Mouse (Mus musculus): Measurements from ENCODE around the gene Ptpn6. TPM values are rescaled to one million over a fixed set of nuclear protein-coding genes. Genes with fewer than 3 reads are reported as not detected.

The Ptpn6 gene
- polyA plus RNA-seq, 1 experiment from 2014 or later: 6.0 TPM

- Histone ChIP-seq H3K4me3 (peak overlapping the region; percentile 53), H3K9me3 (no peaks in the 10 kb centered on the region), H3K27me3 (peaks cover 11% of the 10 kb centered on the region; the same call in 1 of the 2 replicates), H3K4me1 (replicated peaks) (peaks cover 28% of the 10 kb centered on the region), H3K9ac (peak overlapping the region; percentile 82), H3K27ac (replicated peaks) (0 out of 2 replicates have a peak overlapping the region, but pooled peaks have one; percentile 28), H3K36me3 (no peaks in the 10 kb centered on the region), H3K4me2 (peak overlapping the region; percentile 81)
- ATAC-seq (ENCODE audit: low read depth): no peak; the same call in 1 of the 2 replicates
- 27% methylated on average over 19 of the region's 19 CpGs for whole genome bisulfite sequencing
These were observed 29.6 kb upstream of the Ptpn6 start for GRCm38 (mm10) chr6:124767920-124768703.

- H3K9ac ChIP-seq: peak overlapping the region; percentile 82; the same call in 1 of the 2 replicates
- 0 out of 2 replicates have a peak, but pooled peaks cover 3% of the 10 kb centered on the region for H3K36me3 ChIP-seq
- peak overlapping the region; percentile 81 for H3K4me2 ChIP-seq
- WGBS: 40% methylated on average over 4 of the region's 4 CpGs
- no peaks in the 10 kb centered on the region for H3K9me3 ChIP-seq
- peaks cover 17% of the 10 kb centered on the region; the same call in 1 of the 2 replicates for H3K27me3 ChIP-seq
- H3K27ac ChIP-seq (replicated peaks): 0 out of 2 replicates have a peak overlapping the region, but pooled peaks have one; percentile 28
- no peak for ATAC-seq (ENCODE audit: low read depth)
- peaks cover 28% of the 10 kb centered on the region for H3K4me1 ChIP-seq (replicated peaks)
- peak overlapping the region; percentile 53; the same call in 1 of the 2 replicates for H3K4me3 ChIP-seq
These were observed 29.0 kb upstream of the Ptpn6 start for GRCm38 (mm10) chr6:124767536-124767919.

DNA sequence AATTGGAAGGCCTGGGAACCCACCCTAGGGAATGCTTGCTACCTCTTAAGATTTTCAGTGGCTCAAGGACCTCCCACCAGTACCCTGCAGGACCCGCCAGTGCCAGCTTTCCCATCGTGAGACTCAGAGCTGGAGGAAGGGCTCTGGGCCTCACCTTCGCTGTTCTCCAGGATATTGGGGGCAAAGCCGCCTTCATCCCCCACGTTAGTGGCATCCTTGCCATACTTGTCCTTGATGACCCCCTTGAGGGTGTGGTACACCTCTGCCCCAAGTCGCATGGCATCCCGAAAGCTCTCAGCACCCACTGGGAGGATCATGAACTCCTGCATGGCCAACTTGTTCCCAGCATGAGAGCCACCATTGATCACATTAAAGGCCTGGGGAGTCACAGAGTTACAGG, 27.4 kb upstream of the Ptpn6 start:
- no peak overlapping the region for H3K4me3 ChIP-seq
- H3K27me3 ChIP-seq: peaks cover 21% of the 10 kb centered on the region
- H3K4me2 ChIP-seq: no peak overlapping the region
- no peak overlapping the region for H3K9ac ChIP-seq
- peaks cover 28% of the 10 kb centered on the region for H3K4me1 ChIP-seq (replicated peaks)
- no peaks in the 10 kb centered on the region for H3K9me3 ChIP-seq
- no peak for ATAC-seq (ENCODE audit: low read depth)
- H3K27ac ChIP-seq (replicated peaks): no peak overlapping the region
- 0 out of 2 replicates have a peak, but pooled peaks cover 4% of the 10 kb centered on the region for H3K36me3 ChIP-seq
- WGBS: 88% methylated on average over 7 of the region's 7 CpGs

DNA sequence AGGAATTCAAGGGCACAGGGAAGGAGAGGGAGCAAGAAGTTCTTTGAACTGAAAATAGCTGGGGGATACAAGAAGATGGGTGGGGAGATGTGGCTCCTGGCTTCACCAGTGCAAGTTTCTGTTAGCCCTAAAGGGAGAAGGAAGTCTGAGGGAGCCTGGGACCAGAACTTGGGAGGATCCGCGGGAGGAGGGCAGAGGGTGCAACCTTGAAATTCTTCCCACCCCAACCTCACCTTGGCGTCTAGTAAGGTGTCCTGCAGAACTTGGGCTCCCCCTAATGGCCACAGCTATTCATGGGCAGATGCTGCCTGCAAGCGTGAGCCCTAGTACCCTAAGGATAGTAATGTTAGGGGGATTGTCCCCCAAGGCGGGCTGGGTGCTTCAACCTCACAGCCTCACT, 20.7 kb upstream of the Ptpn6 start:
- H3K36me3 ChIP-seq: 0 out of 2 replicates have a peak, but pooled peaks cover 4% of the 10 kb centered on the region
- ATAC-seq (ENCODE audit: low read depth): no peak
- H3K27me3 ChIP-seq: peaks cover 13% of the 10 kb centered on the region; the same call in 1 of the 2 replicates
- WGBS: 3% methylated on average over 5 of the region's 5 CpGs
- H3K9me3 ChIP-seq: no peaks in the 10 kb centered on the region
- H3K4me2 ChIP-seq: 0 out of 2 replicates have a peak overlapping the region, but pooled peaks have one; percentile 90
- peak overlapping the region; percentile 99 for H3K27ac ChIP-seq (replicated peaks)
- H3K4me3 ChIP-seq: no peak overlapping the region
- 0 out of 2 replicates have a peak overlapping the region, but pooled peaks have one; percentile 98 for H3K9ac ChIP-seq
- peaks cover 38% of the 10 kb centered on the region for H3K4me1 ChIP-seq (replicated peaks)

DNA sequence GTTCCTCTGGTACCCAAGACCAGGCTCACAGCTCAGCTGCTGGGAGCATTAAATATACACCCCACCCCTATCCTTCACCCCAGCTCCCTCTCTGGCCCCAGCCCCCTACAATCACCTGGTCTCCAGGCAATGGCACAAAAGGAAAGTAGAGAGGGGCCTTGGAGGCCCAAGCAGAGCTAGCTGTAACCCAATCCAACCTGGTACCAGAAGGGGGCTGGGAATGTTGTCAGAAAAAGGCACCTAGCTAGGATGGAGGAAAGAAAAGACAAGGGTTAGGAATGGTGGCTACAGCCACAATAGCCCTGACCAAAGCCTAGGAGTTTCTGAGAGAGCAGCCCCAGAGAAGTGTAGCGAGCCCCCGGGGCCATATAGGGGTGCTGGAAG, 20.3 kb upstream of the Ptpn6 start:
- 0 out of 2 replicates have a peak overlapping the region, but pooled peaks have one; percentile 98 for H3K9ac ChIP-seq

GRCm38 (mm10) chr6:124757909-124758848, 19.7 kb upstream of the Ptpn6 start:
- peak; percentile 19; the same call in 1 of the 2 replicates for ATAC-seq (ENCODE audit: low read depth)
- no peaks in the 10 kb centered on the region for H3K9me3 ChIP-seq
- peak overlapping the region; percentile 90 for H3K4me2 ChIP-seq
- peak overlapping the region; percentile 98 for H3K9ac ChIP-seq
- peak overlapping the region; percentile 99 for H3K27ac ChIP-seq (replicated peaks)
- H3K36me3 ChIP-seq: 0 out of 2 replicates have a peak, but pooled peaks cover 4% of the 10 kb centered on the region
- WGBS: 35% methylated on average over 5 of the region's 5 CpGs
- H3K4me3 ChIP-seq: peak overlapping the region; percentile 80
- peaks cover 48% of the 10 kb centered on the region for H3K4me1 ChIP-seq (replicated peaks)
- H3K27me3 ChIP-seq: peaks cover 13% of the 10 kb centered on the region; the same call in 1 of the 2 replicates

More for the DNA sequence above, 20.3 kb upstream of the Ptpn6 start:
- H3K4me2 ChIP-seq: peak overlapping the region; percentile 90; the same call in 1 of the 2 replicates
- peaks cover 42% of the 10 kb centered on the region for H3K4me1 ChIP-seq (replicated peaks)
- H3K27ac ChIP-seq (replicated peaks): peak overlapping the region; percentile 99
- H3K9me3 ChIP-seq: no peaks in the 10 kb centered on the region
- H3K4me3 ChIP-seq: no peak overlapping the region
- WGBS: 54% methylated on average over 2 of the region's 2 CpGs
- H3K36me3 ChIP-seq: 0 out of 2 replicates have a peak, but pooled peaks cover 4% of the 10 kb centered on the region
- ATAC-seq (ENCODE audit: low read depth): no peak
- peaks cover 13% of the 10 kb centered on the region; the same call in 1 of the 2 replicates for H3K27me3 ChIP-seq

DNA sequence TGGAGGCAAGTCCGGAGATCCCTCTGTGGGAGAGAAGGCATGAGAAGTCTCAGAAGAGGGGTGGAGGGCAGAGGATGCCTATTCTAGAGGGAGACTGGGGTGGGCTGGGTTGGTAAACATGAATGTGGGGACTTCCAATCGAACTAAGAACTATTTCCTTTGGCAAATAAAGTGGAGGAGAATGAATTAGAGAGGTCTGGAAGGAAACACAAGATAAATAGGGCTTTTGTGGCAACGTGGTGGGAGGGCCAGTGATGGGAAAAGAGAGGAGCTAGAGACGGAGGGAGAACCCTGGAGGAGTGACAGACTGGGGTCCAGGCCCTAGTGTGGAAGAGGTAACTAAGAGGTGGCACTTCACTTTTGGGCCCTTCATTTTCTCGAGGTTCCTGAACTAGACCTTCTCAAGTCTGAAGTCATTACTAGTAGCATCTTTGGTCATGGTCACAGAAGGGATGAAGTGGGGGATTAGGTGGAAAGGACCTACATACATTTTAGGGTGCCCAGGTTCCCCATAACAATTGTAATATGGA, 18.9 kb upstream of the Ptpn6 start:
- no peak for ATAC-seq (ENCODE audit: low read depth)
- Histone ChIP-seq H3K27ac (replicated peaks) (peak overlapping the region; percentile 99), H3K36me3 (no peaks in the 10 kb centered on the region), H3K4me1 (replicated peaks) (peaks cover 56% of the 10 kb centered on the region), H3K4me3 (peak overlapping the region; percentile 80), H3K9ac (peak overlapping the region; percentile 98), H3K27me3 (peaks cover 7% of the 10 kb centered on the region; the same call in 1 of the 2 replicates), H3K4me2 (peak overlapping the region; percentile 90), H3K9me3 (no peaks in the 10 kb centered on the region)
- WGBS: 7% methylated on average over 5 of the region's 5 CpGs

DNA sequence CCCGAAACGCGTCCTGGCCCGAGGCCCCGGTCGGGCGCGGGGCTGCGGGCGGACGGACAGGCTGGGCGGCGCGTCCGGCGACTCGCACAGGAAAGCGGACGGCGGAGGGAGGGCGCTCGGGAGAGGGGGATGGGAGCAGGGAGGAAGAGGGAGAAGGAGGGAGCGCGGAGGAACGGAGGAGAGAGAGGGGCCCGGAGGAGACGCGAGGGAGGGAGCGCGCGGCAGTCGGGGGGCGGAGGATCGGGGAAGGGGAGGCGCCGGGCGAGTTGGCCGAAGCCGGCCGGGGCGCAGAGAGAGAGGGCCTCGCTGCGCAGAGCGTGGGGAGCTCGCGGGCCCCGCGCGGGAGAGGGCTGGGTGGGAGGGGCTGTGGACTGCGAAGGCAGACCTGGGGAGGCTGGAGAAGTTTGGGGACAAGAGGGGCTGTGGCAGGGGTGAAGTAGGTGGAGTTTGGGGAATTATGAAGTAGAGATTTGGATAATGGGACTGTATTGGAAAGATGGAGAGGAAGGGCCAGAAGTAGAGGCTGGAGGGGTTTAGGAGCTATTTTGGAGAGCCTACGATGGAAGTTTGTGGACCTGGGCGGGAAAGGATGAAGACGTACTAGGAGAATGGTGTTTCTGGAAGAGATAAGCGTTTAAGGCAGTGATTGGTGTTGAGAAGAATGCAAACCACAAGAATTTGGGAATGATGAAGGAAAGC, 18.3 kb upstream of the Ptpn6 start:
- Histone ChIP-seq H3K36me3 (no peaks in the 10 kb centered on the region), H3K4me3 (peak overlapping the region; percentile 80), H3K9ac (peak overlapping the region; percentile 98), H3K27me3 (peaks cover 7% of the 10 kb centered on the region; the same call in 1 of the 2 replicates), H3K9me3 (no peaks in the 10 kb centered on the region), H3K27ac (replicated peaks) (peak overlapping the region; percentile 99), H3K4me2 (peak overlapping the region; percentile 90), H3K4me1 (replicated peaks) (peaks cover 62% of the 10 kb centered on the region)
- WGBS: 1% methylated on average over 51 of the region's 54 CpGs
- ATAC-seq (ENCODE audit: low read depth): peak; percentile 76

DNA sequence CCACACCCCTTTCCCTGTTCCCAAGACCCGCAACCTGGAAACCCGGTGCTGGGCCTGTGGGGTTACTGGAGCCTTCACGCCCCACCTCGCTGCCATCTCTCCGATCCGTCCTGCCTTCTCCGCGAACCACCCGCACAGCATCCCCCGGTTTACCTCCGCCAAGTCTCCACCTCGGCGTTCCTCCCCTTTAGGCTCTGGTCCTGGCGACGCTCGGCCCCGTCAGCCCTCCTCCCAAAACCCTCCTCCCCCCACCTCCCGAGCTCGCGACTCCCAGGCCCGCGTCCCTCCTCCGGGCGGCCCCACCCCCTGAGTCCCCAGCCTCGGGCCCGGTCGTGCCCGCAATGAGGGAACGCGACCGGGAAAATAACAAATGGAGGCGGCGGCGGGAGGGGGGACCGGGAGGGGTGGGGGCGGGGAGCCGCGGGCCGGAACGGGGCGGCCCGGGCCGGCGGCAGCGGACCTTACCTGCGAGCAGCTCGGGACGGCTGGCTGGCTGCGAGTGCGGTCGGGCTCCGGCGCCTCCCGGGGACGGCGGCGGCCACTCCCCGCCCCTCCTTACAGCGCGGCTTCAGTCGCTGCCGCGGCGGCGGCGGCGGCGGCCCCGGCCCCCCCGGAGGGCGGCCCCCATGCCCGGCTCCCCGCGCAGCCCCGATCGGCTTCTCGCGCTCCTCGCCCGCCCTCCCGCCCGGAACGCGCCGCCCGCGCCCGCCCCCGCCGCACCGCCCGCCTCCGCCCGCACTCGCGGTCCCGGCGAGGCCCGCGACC, 17.5 kb upstream of the Ptpn6 start, which contains the start of the genes Gm45234 and Atn1:
Gene Gm45234, minus strand, starts transcription at position 191 of the 765 bp plus-strand sequence.
Gene Atn1, minus strand, starts transcription at position 694 of the 765 bp plus-strand sequence.
- peak within 1 kb of the TSS; percentile 99 for H3K27ac ChIP-seq (replicated peaks)
- peaks cover 62% of the 10 kb centered on the region for H3K4me1 ChIP-seq (replicated peaks)
- H3K4me2 ChIP-seq: peak within 1 kb of the TSS; percentile 90
- WGBS: under 1% methylated on average over 84 of the region's 100 CpGs
- ATAC-seq (ENCODE audit: low read depth): peak; percentile 47
- H3K4me3 ChIP-seq: peak within 1 kb of the TSS; percentile 80
- H3K9me3 ChIP-seq: no peaks in the 10 kb centered on the region
- H3K36me3 ChIP-seq: no peaks in the 10 kb centered on the region
- peaks cover 4% of the 10 kb centered on the region; the same call in 1 of the 2 replicates for H3K27me3 ChIP-seq
- H3K9ac ChIP-seq: peak within 1 kb of the TSS; percentile 98

- Histone ChIP-seq H3K4me3 (peak overlapping the region; percentile 80), H3K27ac (replicated peaks) (peak overlapping the region; percentile 99), H3K4me1 (replicated peaks) (peaks cover 62% of the 10 kb centered on the region), H3K36me3 (no peaks in the 10 kb centered on the region), H3K9ac (peak overlapping the region; percentile 98), H3K9me3 (no peaks in the 10 kb centered on the region), H3K4me2 (peak overlapping the region; percentile 90), H3K27me3 (no peaks in the 10 kb centered on the region)
- ATAC-seq (ENCODE audit: low read depth): no peak
- 4% methylated on average over 3 of the region's 3 CpGs for WGBS
These were observed 16.8 kb upstream of the Ptpn6 start for GRCm38 (mm10) chr6:124755306-124755705.
